Mouse (Mus musculus): ENCODE data around the gene Fbxo40. TPM values are rescaled to one million over a fixed set of nuclear protein-coding genes. Genes with fewer than 3 reads are reported as not detected.

Fbxo40 gene
- polyA plus RNA-seq, 2 experiments: 0.26 to 0.44 TPM

- Histone ChIP-seq H3K9ac (ENCODE audit: low read depth, low read length, severe bottlenecking) (no peak overlapping the region), H3K27ac (replicated peaks; ENCODE audit: low read depth, low read length) (no peak overlapping the region), H3K9me3 (ENCODE audit: control insufficient read depth, low read length) (no peaks in the 10 kb centered on the region), H3K4me2 (replicated peaks; ENCODE audit: low read depth, low read length, severe bottlenecking) (no peak overlapping the region), H3K36me3 (ENCODE audit: control insufficient read depth, insufficient read depth, low read length) (no peaks in the 10 kb centered on the region), H3K4me3 (replicated peaks; ENCODE audit: low read length) (no peak overlapping the region), H3K27me3 (ENCODE audit: control insufficient read depth, insufficient read depth, low read length) (no peaks in the 10 kb centered on the region), H3K4me1 (ENCODE audit: control insufficient read depth, insufficient read depth, low read length) (no peaks in the 10 kb centered on the region)
- DNase-seq (ENCODE audit: low spot score): no peak
- TF ChIP-seq POLR2A (IDR thresholded peaks at IDR 0.05; ENCODE audit: borderline replicate concordance, extremely low read depth, insufficient read depth, insufficient read length): no peak
- ATAC-seq (ENCODE audit: low FRiP score, low read depth): no peak
- WGBS: 88% methylated on average over 2 of the region's 2 CpGs
Measured at GRCm38 (mm10) chr16:36979127-36979526, 11.1 kb downstream of the Fbxo40 start.

GRCm38 (mm10) chr16:36963415-36963814 lies 26.9 kb downstream of the Fbxo40 start:
- WGBS: 77% methylated on average over 4 of the region's 4 CpGs
- Histone ChIP-seq H3K9ac (ENCODE audit: low read depth, low read length, severe bottlenecking) (no peak overlapping the region), H3K4me1 (ENCODE audit: control insufficient read depth, insufficient read depth, low read length) (no peaks in the 10 kb centered on the region), H3K4me2 (replicated peaks; ENCODE audit: low read depth, low read length, severe bottlenecking) (no peak overlapping the region), H3K36me3 (ENCODE audit: control insufficient read depth, insufficient read depth, low read length) (no peaks in the 10 kb centered on the region), H3K27ac (replicated peaks; ENCODE audit: low read depth, low read length) (no peak overlapping the region), H3K4me3 (replicated peaks; ENCODE audit: low read length) (no peak overlapping the region), H3K27me3 (ENCODE audit: control insufficient read depth, insufficient read depth, low read length) (no peaks in the 10 kb centered on the region), H3K9me3 (ENCODE audit: control insufficient read depth, low read length) (no peaks in the 10 kb centered on the region)
- ATAC-seq (ENCODE audit: low FRiP score, low read depth): no peak
- no peak for TF ChIP-seq POLR2A (IDR thresholded peaks at IDR 0.05; ENCODE audit: borderline replicate concordance, extremely low read depth, insufficient read depth, insufficient read length)
- DNase-seq (ENCODE audit: low spot score): no peak

GRCm38 (mm10) chr16:36955106-36955505 lies 35.2 kb downstream of the Fbxo40 start:
- 75% methylated on average over 11 of the region's 11 CpGs for WGBS
- no peak for TF ChIP-seq POLR2A (IDR thresholded peaks at IDR 0.05; ENCODE audit: borderline replicate concordance, extremely low read depth, insufficient read depth, insufficient read length)
- Histone ChIP-seq H3K27me3 (ENCODE audit: control insufficient read depth, insufficient read depth, low read length) (no peaks in the 10 kb centered on the region), H3K27ac (replicated peaks; ENCODE audit: low read depth, low read length) (no peak overlapping the region), H3K36me3 (ENCODE audit: control insufficient read depth, insufficient read depth, low read length) (no peaks in the 10 kb centered on the region), H3K4me3 (replicated peaks; ENCODE audit: low read length) (no peak overlapping the region), H3K4me2 (replicated peaks; ENCODE audit: low read depth, low read length, severe bottlenecking) (no peak overlapping the region), H3K9me3 (ENCODE audit: control insufficient read depth, low read length) (no peaks in the 10 kb centered on the region), H3K9ac (ENCODE audit: low read depth, low read length, severe bottlenecking) (no peak overlapping the region), H3K4me1 (ENCODE audit: control insufficient read depth, insufficient read depth, low read length) (0 out of 2 replicates have a peak, but pooled peaks cover under 1% of the 10 kb centered on the region)
- no peak for ATAC-seq (ENCODE audit: low FRiP score, low read depth)
- no peak for DNase-seq (ENCODE audit: low spot score)

- no peak for DNase-seq (ENCODE audit: low spot score)
- H3K27me3 ChIP-seq (ENCODE audit: control insufficient read depth, insufficient read depth, low read length): no peaks in the 10 kb centered on the region
- WGBS: 79% methylated on average over 4 of the region's 4 CpGs
- TF ChIP-seq POLR2A (IDR thresholded peaks at IDR 0.05; ENCODE audit: borderline replicate concordance, extremely low read depth, insufficient read depth, insufficient read length): no peak
- H3K27ac ChIP-seq (replicated peaks; ENCODE audit: low read depth, low read length): no peak overlapping the region
- no peak overlapping the region for H3K4me3 ChIP-seq (replicated peaks; ENCODE audit: low read length)
- no peak for ATAC-seq (ENCODE audit: low FRiP score, low read depth)
- no peaks in the 10 kb centered on the region for H3K36me3 ChIP-seq (ENCODE audit: control insufficient read depth, insufficient read depth, low read length)
- H3K4me2 ChIP-seq (replicated peaks; ENCODE audit: low read depth, low read length, severe bottlenecking): no peak overlapping the region
- H3K9ac ChIP-seq (ENCODE audit: low read depth, low read length, severe bottlenecking): no peak overlapping the region
- H3K4me1 ChIP-seq (ENCODE audit: control insufficient read depth, insufficient read depth, low read length): 0 out of 2 replicates have a peak, but pooled peaks cover 5% of the 10 kb centered on the region
- H3K9me3 ChIP-seq (ENCODE audit: control insufficient read depth, low read length): no peaks in the 10 kb centered on the region
Measured at GRCm38 (mm10) chr16:36951029-36951428, 39.2 kb downstream of the Fbxo40 start.

- no peak for TF ChIP-seq POLR2A (IDR thresholded peaks at IDR 0.05; ENCODE audit: borderline replicate concordance, extremely low read depth, insufficient read depth, insufficient read length)
- H3K9me3 ChIP-seq (ENCODE audit: control insufficient read depth, low read length): no peaks in the 10 kb centered on the region
- WGBS: 19% methylated on average over 8 of the region's 8 CpGs
- no peaks in the 10 kb centered on the region for H3K27me3 ChIP-seq (ENCODE audit: control insufficient read depth, insufficient read depth, low read length)
- 0 out of 2 replicates have a peak, but pooled peaks cover 5% of the 10 kb centered on the region for H3K4me1 ChIP-seq (ENCODE audit: control insufficient read depth, insufficient read depth, low read length)
- ATAC-seq (ENCODE audit: low FRiP score, low read depth) (peak; percentile 78), DNase-seq (ENCODE audit: low spot score) (peak; percentile 15)
- H3K4me2 ChIP-seq (replicated peaks; ENCODE audit: low read depth, low read length, severe bottlenecking): no peak overlapping the region
- no peak overlapping the region for H3K4me3 ChIP-seq (replicated peaks; ENCODE audit: low read length)
- no peaks in the 10 kb centered on the region for H3K36me3 ChIP-seq (ENCODE audit: control insufficient read depth, insufficient read depth, low read length)
- no peak overlapping the region for H3K27ac ChIP-seq (replicated peaks; ENCODE audit: low read depth, low read length)
- no peak overlapping the region for H3K9ac ChIP-seq (ENCODE audit: low read depth, low read length, severe bottlenecking)
Measured at GRCm38 (mm10) chr16:36949614-36950336, 40.5 kb downstream of the Fbxo40 start.
